Mouse (Mus musculus) urinary bladder, postnatal 14 days (tissue): ENCODE measurements around the gene Tmed5.
"Not testable (repeated sequence)": the region's sequence is repeated elsewhere in the genome, so short reads cannot be mapped to it uniquely, and the experiment has no call there.

ENCODE experiments used
- DNase-seq: peaks from one replicate; pipeline ENCODE4 v3.0.0; 2021; ENCODE audit warnings: low spot score

Gene Tmed5

GRCm38 (mm10) chr5:108132441-108133243 is at the start of gene Tmed5, which contains the start of gene Ccdc18:
Gene Tmed5 (minus strand): TSS chr5:108132620.
Gene Ccdc18 (plus strand): TSS chr5:108132875.
- DNase-seq: peak; percentile 97

DNA sequence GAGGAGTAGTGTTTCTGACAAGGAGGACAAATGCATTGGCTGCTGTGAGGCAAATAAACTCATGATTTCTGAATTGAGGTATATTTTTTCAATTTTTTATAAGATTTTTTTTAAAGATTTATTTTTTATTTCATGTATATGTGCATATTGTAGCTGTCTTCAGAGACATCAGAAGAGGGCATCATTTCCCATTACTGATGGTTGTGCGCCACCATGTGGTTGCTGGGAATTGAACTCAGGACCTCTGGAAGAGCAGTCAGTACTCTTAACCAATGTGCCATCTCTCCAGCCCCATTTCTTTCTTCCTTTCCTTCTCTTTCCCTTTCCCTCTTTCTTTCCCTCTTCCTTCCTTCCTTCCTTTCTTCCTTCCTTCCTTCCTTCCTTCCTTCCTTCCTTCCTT is 31.3 kb upstream of the Tmed5 start:
- peak; percentile 28 for DNase-seq

DNA sequence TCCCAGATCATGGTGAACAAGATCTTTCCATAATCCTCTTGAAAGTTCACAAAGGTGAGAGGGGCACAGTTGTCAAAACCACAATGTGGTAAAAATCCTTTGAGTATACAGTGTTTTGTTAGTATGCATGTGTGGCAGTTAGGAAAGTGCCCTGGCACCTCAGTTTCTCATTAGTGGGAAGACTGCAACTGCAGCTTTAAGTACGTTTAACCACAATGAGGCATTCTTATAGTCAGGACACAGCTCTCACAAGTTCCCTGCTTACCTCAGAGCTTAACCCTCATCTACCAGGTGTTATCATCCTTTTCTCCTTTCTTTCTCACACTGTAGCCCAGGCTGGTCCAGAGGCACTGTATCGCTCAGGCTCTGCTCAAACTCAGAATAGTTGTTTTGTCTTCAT is 28.4 kb upstream of the Tmed5 start:
- no peak for DNase-seq

DNA sequence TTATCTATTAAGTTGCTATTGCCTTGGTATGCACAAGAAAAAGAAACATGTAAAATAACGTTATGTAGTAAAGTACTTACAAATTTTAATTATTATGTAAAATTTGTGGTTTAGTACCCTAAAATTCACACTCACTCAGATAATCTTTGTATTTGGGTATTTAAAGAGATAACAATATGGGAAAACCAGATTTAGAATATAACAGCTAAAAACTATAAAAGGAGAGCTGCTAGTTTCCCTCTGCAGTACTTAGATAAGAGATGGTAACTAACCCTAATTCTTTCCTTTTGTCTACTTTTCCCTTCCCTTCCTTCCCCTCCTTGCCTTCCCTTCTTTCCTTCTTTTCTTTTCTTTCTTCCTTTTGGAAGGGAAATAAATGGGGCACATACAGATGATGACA is 20.2 kb upstream of the Tmed5 start:
- no peak for DNase-seq

GRCm38 (mm10) chr5:108131849-108132440 is 475 bp downstream of the Tmed5 start:
- DNase-seq: peak; percentile 38

DNA sequence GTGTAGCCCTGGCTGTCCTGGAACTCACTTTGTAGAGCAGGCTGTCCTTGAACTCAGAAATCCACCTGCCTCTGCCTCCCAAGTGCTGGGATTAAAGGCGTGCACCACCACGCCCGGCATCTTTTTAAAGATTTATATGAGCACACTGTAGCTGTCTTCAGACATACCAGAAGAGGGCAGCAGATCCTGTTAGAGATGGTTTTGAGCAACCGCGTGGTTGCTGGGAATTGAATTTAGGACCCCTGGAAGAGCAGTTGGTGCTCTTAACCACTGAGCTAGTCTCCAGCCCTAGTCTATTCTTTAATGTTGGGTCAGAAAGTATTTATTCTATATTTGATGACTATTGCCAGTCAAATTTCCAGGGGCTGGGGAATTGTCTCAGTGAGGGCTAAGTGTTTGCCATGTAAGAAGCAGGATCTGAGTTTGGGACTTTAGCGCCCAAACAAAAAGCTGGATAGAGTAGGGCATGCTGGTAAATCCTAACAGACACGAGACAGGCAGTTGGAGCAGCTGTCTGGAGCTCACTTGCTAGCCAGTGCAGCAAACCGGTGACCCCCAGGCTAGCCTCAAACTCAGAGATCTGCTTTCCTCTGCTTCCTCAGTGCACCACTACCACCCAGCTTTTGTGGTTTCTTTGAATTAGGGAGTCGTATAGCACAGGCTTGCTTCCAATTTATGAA is 12.1 kb downstream of the Tmed5 start:
- DNase-seq: no peak

- no peak for DNase-seq
Measured at GRCm38 (mm10) chr5:108117693-108118092, 14.7 kb downstream of the Tmed5 start.

DNA sequence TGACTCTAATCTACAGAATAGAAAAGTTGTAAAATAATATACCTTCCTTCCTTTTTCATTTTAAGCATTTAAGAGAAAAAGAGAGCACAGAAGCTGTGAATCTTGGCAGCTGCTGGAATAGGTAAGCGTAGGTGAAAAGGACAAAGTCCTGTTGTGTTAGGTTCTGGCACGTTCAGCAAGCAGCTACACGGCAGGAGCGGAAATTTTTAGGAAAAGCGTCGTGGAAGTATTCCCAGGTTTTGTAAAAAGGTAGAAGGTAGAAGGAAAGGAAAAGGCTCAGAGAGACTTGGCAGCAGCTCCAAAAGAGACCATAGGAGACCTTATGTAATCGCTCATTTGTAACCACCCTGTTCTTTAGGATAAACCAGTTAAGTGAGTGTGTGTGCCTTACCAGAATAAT is 23.1 kb downstream of the Tmed5 start:
- no peak for DNase-seq

DNA sequence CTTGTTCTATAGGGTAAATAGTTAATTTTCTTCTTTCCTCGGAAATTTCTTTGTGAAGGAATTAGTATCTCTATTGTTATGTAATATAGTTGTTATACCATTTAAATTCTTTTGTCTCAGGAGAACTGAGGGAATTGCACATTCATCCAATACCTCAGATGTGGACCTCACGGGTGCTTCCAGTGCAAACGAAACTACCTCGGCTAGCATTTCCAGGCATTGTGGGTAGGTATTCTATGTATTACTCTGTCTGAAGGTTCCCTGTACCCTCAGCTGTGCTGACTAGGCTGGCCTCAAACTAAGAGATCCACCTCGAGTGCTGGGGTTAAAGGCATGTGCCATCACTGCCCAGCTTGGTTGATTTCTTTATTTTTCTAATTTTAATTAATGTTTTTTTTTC is 28.1 kb downstream of the Tmed5 start:
- DNase-seq: no peak

- no peak for DNase-seq
Measured at GRCm38 (mm10) chr5:108100196-108100595, 32.2 kb downstream of the Tmed5 start.

- no peak for DNase-seq
Measured at GRCm38 (mm10) chr5:108097676-108098075, 34.7 kb downstream of the Tmed5 start.

DNA sequence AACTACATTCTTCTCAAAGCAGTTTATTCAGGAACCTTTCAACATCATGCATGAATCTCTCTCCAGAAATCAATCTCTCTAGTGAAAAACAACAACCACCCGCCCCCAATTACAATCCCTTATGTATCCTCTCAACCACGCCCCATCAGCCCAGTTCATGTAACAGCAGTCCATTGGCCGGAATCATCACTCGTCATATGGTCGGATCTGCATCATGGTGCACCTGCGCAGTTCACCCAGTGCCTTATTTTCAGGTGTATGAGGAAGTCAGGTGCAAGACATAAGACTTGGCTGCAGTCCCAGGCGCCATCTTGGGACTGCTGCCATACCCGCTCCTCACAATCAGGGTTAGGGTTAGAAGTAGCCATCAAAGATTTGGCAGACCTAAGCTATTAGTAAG is 39.7 kb downstream of the Tmed5 start:
- not testable (repeated sequence) for DNase-seq

GRCm38 (mm10) chr5:108085440-108085839 is 47.0 kb downstream of the Tmed5 start:
- no peak for DNase-seq

DNA sequence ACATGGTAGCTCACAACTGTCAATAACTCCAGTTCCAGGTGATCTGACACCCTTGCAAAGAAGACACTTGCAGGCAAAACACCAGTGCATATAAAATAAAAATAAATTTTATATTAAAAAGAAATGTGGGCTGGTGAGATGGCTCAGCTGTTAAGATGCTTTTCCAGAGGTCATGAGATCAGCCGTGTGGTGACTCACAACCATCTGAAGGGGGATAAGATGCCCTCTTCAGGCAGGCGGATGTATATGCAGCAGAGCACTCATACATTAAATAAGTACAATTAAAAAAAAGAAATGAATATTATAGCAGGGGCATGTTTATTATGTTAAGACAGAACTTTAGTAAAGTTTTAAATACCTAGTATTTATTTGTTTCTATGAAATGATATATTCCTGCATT is 50.0 kb downstream of the Tmed5 start:
- DNase-seq: no peak

GRCm38 (mm10) chr5:108079603-108080002 is 52.8 kb downstream of the Tmed5 start:
- DNase-seq: no peak

GRCm38 (mm10) chr5:108076833-108077540 is 55.4 kb downstream of the Tmed5 start:
- DNase-seq: no peak

DNA sequence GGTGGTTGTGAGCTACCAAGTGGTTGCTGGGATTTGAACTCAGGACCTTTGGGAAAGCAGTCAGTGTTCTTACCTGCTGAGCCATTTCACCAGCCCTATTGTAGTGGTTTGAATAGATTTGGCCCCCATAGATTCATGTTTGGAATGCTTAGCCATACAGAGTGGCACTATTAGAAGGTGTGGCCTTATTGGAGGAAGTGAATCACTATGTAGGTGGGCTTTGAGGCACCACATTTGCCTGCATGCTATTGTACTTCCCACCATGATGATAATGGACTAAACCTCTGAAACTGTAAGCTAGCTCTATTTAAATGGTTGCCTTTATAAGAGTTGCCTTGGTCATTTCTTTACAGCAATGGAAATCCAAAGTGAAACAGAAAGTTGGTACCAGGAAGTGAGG is 56.2 kb downstream of the Tmed5 start:
- DNase-seq: no peak

DNA sequence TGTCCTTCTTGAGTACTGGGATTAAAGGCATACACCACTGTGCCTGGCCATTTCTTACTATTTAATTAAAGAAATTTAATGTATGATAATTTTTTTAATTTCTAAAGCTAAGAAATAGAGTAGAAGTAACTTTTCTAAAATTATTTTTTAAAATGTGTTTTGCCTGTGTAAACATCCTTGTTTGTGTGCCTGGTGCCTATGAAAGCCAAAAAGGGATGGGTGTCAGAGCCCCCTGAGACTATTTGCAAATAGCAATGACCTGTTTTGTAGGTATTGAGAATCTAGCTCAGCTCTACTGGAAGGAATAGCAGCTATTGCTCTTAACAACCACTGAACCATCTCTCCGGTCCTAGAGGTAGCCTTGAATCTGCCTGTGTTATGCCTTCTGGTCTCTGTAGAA is 60.1 kb downstream of the Tmed5 start:
- no peak for DNase-seq

DNA sequence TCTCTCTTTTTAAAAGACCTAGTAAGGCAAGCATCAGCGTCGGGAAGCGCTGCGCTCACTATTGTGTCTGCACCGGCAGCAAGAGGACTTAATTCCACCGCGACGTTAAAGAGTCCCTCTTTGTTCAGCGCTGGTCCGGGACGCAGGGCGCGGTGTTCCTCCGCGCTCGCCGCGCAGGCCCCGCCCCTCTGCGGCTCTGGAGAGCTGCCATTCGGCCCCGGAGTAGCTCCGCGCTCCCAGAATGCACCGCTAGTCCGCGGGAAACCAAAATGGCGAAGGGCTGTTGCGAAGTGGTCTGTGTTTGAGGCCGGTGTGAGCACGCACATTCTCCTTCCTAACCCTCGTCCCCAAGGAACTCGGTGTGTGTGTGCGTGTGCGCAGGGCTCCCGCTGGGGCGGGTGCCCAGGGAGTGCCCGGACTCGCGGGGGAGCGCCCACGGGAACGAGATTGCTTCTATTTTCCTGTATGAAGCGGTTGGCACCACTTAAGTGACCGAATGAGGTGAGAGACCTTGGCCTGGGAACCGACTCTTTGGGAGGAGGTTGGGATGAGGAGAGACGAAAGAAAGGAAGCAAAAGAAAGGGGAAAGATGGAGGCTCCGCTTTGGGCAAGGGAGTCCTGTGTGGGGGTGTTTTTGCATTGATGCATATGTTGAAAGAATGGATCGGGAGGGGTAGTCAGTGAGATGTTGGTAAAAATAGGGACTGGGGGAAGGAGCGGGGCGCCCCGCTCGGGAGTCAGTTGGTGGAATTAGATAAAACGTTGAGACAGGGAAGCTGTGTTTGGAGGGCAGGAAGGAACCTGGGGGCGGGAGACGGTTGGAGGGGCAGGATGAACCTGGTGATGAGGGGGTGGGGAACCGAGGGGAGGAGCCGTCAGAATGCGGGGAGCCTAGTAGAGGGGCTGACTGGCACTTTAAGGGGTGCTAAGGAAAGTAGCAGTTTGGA is 66.7 kb downstream of the Tmed5 start, which contains the start of gene Mtf2:
TSS of gene Mtf2 (plus strand) at position 210 of the 947 bp plus-strand sequence.
- DNase-seq: peak; percentile 97

GRCm38 (mm10) chr5:108060413-108060812 is 72.0 kb downstream of the Tmed5 start:
- DNase-seq: no peak
